Mouse (Mus musculus): ENCODE data around the gene Adig. TPM values are rescaled to one million over a fixed set of nuclear protein-coding genes. Genes with fewer than 3 reads are reported as not detected.

Adig gene
- total RNA-seq, 1 experiment = not detected

- Histone ChIP-seq H3K27ac (ENCODE audit: insufficient read depth, low read depth, low read length, poor library complexity, severe bottlenecking) (no peak overlapping the region), H3K36me3 (ENCODE audit: control insufficient read depth, insufficient read depth, low read length, poor library complexity, severe bottlenecking) (no peaks in the 10 kb centered on the region), H3K4me3 (ENCODE audit: insufficient read depth in 1 of 2, low read depth in 1 of 2, low read length in 2 of 2, poor library complexity in 1 of 2, severe bottlenecking in 1 of 2) (no peak overlapping the region), H3K4me1 (ENCODE audit: control insufficient read depth in 2 of 2, insufficient read depth in 2 of 2, low read length in 2 of 2, poor library complexity in 1 of 2) (peaks cover 0 to 2% of the 10 kb centered on the region in 2 experiments; a peak in 1 of 4 replicates), H3K9me3 (ENCODE audit: control insufficient read depth, insufficient read depth, low read depth, low read length) (no peaks in the 10 kb centered on the region; the same call in 1 of the 2 replicates), H3K9ac (ENCODE audit: insufficient read depth, low read depth, low read length, poor library complexity, severe bottlenecking) (no peak overlapping the region)
- no peak for DNase-seq (ENCODE audit: low read depth, low spot score)
- in situ Hi-C loops (cut with MboI; ENCODE audit: low sequenced_read_pairs in 2 of 2, unreplicated experiment in 2 of 2) = no loop called here
- TF ChIP-seq ZNF384 (IDR thresholded peaks at IDR 0.05; ENCODE audit: low read depth, low read length) = no peak
- no peak for TF ChIP-seq ZC3H11A (IDR thresholded peaks at IDR 0.05; ENCODE audit: borderline replicate concordance, low read depth, low read length)
- no peak for TF ChIP-seq MAFK (IDR thresholded peaks at IDR 0.05; ENCODE audit: insufficient read depth, low read depth, low read length)
- TF ChIP-seq HCFC1 (IDR thresholded peaks at IDR 0.05; ENCODE audit: borderline replicate concordance, insufficient read depth, low read length) = no peak
- TF ChIP-seq CHD2 (IDR thresholded peaks at IDR 0.05; ENCODE audit: low read depth, low read length) = no peak
Observed at GRCm38 (mm10) chr2:158555252-158555651, 52.8 kb downstream of the Adig start.

GRCm38 (mm10) chr2:158555812-158556211 lies 53.4 kb downstream of the Adig start:
- Histone ChIP-seq H3K4me1 (ENCODE audit: control insufficient read depth in 2 of 2, insufficient read depth in 2 of 2, low read length in 2 of 2, poor library complexity in 1 of 2) (peaks cover 0 to 4% of the 10 kb centered on the region in 2 experiments; a peak in 1 of 4 replicates), H3K36me3 (ENCODE audit: control insufficient read depth, insufficient read depth, low read length, poor library complexity, severe bottlenecking) (no peaks in the 10 kb centered on the region), H3K9me3 (ENCODE audit: control insufficient read depth, insufficient read depth, low read depth, low read length) (no peaks in the 10 kb centered on the region; the same call in 1 of the 2 replicates), H3K4me3 (ENCODE audit: insufficient read depth in 1 of 2, low read depth in 1 of 2, low read length in 2 of 2, poor library complexity in 1 of 2, severe bottlenecking in 1 of 2) (no peak overlapping the region), H3K9ac (ENCODE audit: insufficient read depth, low read depth, low read length, poor library complexity, severe bottlenecking) (no peak overlapping the region), H3K27ac (ENCODE audit: insufficient read depth, low read depth, low read length, poor library complexity, severe bottlenecking) (no peak overlapping the region)
- in situ Hi-C loops (cut with MboI; ENCODE audit: low sequenced_read_pairs in 2 of 2, unreplicated experiment in 2 of 2) = no loop called here
- TF ChIP-seq MAFK (IDR thresholded peaks at IDR 0.05; ENCODE audit: insufficient read depth, low read depth, low read length) = no peak
- no peak for TF ChIP-seq CHD2 (IDR thresholded peaks at IDR 0.05; ENCODE audit: low read depth, low read length)
- no peak for TF ChIP-seq ZC3H11A (IDR thresholded peaks at IDR 0.05; ENCODE audit: borderline replicate concordance, low read depth, low read length)
- no peak for TF ChIP-seq ZNF384 (IDR thresholded peaks at IDR 0.05; ENCODE audit: low read depth, low read length)
- no peak for TF ChIP-seq HCFC1 (IDR thresholded peaks at IDR 0.05; ENCODE audit: borderline replicate concordance, insufficient read depth, low read length)
- DNase-seq (ENCODE audit: low read depth, low spot score) = no peak

- Histone ChIP-seq H3K9me3 (ENCODE audit: control insufficient read depth, insufficient read depth, low read depth, low read length) (no peaks in the 10 kb centered on the region; the same call in 1 of the 2 replicates), H3K36me3 (ENCODE audit: control insufficient read depth, insufficient read depth, low read length, poor library complexity, severe bottlenecking) (no peaks in the 10 kb centered on the region), H3K4me1 (ENCODE audit: control insufficient read depth in 2 of 2, insufficient read depth in 2 of 2, low read length in 2 of 2, poor library complexity in 1 of 2) (peaks cover 0 to 7% of the 10 kb centered on the region in 2 experiments; a peak in 2 of 4 replicates), H3K4me3 (ENCODE audit: insufficient read depth in 1 of 2, low read depth in 1 of 2, low read length in 2 of 2, poor library complexity in 1 of 2, severe bottlenecking in 1 of 2) (no peak overlapping the region), H3K9ac (ENCODE audit: insufficient read depth, low read depth, low read length, poor library complexity, severe bottlenecking) (no peak overlapping the region), H3K27ac (ENCODE audit: insufficient read depth, low read depth, low read length, poor library complexity, severe bottlenecking) (no peak overlapping the region)
- in situ Hi-C loops (cut with MboI; ENCODE audit: low sequenced_read_pairs in 2 of 2, unreplicated experiment in 2 of 2) = no loop called here
- DNase-seq (ENCODE audit: low read depth, low spot score) = peak; percentile 67
- no peak for TF ChIP-seq ZNF384 (IDR thresholded peaks at IDR 0.05; ENCODE audit: low read depth, low read length)
- TF ChIP-seq MAFK (IDR thresholded peaks at IDR 0.05; ENCODE audit: insufficient read depth, low read depth, low read length) = no peak
Observed at GRCm38 (mm10) chr2:158556225-158556624, 53.8 kb downstream of the Adig start.

GRCm38 (mm10) chr2:158556750-158557149 lies 54.3 kb downstream of the Adig start:
- H3K4me3 ChIP-seq (ENCODE audit: insufficient read depth in 1 of 2, low read depth in 1 of 2, low read length in 2 of 2, poor library complexity in 1 of 2, severe bottlenecking in 1 of 2) = no peak overlapping the region
- DNase-seq (ENCODE audit: low read depth, low spot score) = no peak
- peaks cover 0 to 12% of the 10 kb centered on the region in 2 experiments; a peak in 2 of 4 replicates for H3K4me1 ChIP-seq (ENCODE audit: control insufficient read depth in 2 of 2, insufficient read depth in 2 of 2, low read length in 2 of 2, poor library complexity in 1 of 2)
- TF ChIP-seq MAFK (IDR thresholded peaks at IDR 0.05; ENCODE audit: insufficient read depth, low read depth, low read length) (no peak), ZC3H11A (IDR thresholded peaks at IDR 0.05; ENCODE audit: borderline replicate concordance, low read depth, low read length) (no peak), ZNF384 (IDR thresholded peaks at IDR 0.05; ENCODE audit: low read depth, low read length) (no peak), HCFC1 (IDR thresholded peaks at IDR 0.05; ENCODE audit: borderline replicate concordance, insufficient read depth, low read length) (no peak), CHD2 (IDR thresholded peaks at IDR 0.05; ENCODE audit: low read depth, low read length) (no peak)
- H3K36me3 ChIP-seq (ENCODE audit: control insufficient read depth, insufficient read depth, low read length, poor library complexity, severe bottlenecking) = no peaks in the 10 kb centered on the region
- H3K27ac ChIP-seq (ENCODE audit: insufficient read depth, low read depth, low read length, poor library complexity, severe bottlenecking) = no peak overlapping the region
- in situ Hi-C loops (cut with MboI; ENCODE audit: low sequenced_read_pairs in 2 of 2, unreplicated experiment in 2 of 2) = no loop called here
- no peaks in the 10 kb centered on the region; the same call in 1 of the 2 replicates for H3K9me3 ChIP-seq (ENCODE audit: control insufficient read depth, insufficient read depth, low read depth, low read length)
- H3K9ac ChIP-seq (ENCODE audit: insufficient read depth, low read depth, low read length, poor library complexity, severe bottlenecking) = no peak overlapping the region

Other genes with a start within 250 kb of the Adig start
- 0.16 and 0.31 TPM in 2 replicates for gene Bpi, start 244.5 kb upstream of the Adig start, total RNA-seq (2012; rRNA removed)
- gene Lbp, start 196.1 kb upstream of the Adig start, total RNA-seq (2012; rRNA removed) = 0.18 and 0.32 TPM in 2 replicates
- 15.9 and 25.2 TPM in 2 replicates for gene Snhg11, start 127.0 kb upstream of the Adig start, total RNA-seq (2012; rRNA removed)
- gene Ralgapb, start 92.8 kb upstream of the Adig start, total RNA-seq (2012; rRNA removed) = 20.3 and 23.0 TPM in 2 replicates
- 0.58 and 0.89 TPM in 2 replicates for gene Arhgap40, start 10.2 kb downstream of the Adig start, total RNA-seq (2012; rRNA removed)
- gene Slc32a1, start 108.2 kb downstream of the Adig start, total RNA-seq (2012; rRNA removed) = 0.53 and 0.71 TPM in 2 replicates
- gene Actr5, start 122.3 kb downstream of the Adig start, total RNA-seq (2012; rRNA removed) = 11.5 and 19.3 TPM in 2 replicates
- gene Ppp1r16b, start 162.8 kb downstream of the Adig start, total RNA-seq (2012; rRNA removed) = 1.1 and 1.2 TPM in 2 replicates